Mouse (Mus musculus): ENCODE measurements around the gene Rad51c.
A peak's percentile ranks its signal among the peaks of the same experiment; 100 is the strongest.

Rad51c gene

GRCm38 (mm10) chr11:87359262-87359612, 45.5 kb downstream of the Rad51c start:
- no peak for DNase-seq

DNA sequence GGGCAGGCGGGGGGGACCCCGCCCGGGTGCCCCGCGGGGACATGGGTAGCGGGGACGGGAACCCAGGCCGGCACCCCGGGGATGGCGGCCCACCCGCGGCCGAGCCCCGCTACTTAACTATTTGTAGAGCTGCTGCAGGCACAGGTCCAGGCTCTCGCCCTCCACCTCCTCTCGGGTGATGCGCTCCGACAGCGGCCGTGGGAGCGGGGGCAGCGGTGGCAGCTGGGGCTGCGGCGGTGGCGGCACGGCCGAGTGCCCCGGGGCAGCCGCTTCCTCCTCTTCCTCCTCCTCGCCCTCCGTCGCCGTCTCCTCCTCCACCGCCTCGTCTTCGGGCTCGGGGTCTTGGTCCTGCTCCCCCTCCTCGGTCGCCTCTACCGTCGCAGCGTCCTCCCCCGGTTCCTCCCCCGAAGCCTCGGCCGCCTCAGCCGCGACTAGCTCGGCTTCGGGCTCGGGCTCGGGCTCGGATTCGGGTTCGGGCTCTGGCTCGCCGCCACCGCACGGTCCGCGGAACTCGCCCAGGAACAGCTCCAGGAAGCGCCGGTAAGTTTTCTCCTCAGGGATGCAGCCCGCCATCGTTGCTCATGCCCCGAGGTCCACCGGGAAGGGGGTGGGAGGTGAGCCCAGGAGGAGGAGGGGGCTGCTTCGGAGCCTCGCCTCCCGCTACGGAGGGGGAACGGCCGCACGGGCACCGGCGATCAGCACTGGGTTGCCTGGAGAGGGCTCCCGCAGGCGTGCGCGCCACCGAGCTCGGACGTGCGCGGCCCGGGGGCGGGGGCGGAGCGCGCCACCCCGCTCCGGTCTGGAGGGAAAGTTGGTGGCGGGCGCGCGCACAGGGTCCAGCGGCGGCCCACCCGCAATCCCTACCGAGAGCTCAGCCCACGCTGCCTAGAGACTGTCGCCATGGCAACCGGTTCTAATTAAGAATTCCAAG, 46.2 kb downstream of the Rad51c start, which contains the start of gene Ppm1e:
Ppm1e (minus strand) TSS at position 693 of the 931 bp plus-strand sequence.
- peak; percentile 94 for DNase-seq

- peak; percentile 45 for DNase-seq
Observed at GRCm38 (mm10) chr11:87357317-87358300, 47.1 kb downstream of the Rad51c start.

DNA sequence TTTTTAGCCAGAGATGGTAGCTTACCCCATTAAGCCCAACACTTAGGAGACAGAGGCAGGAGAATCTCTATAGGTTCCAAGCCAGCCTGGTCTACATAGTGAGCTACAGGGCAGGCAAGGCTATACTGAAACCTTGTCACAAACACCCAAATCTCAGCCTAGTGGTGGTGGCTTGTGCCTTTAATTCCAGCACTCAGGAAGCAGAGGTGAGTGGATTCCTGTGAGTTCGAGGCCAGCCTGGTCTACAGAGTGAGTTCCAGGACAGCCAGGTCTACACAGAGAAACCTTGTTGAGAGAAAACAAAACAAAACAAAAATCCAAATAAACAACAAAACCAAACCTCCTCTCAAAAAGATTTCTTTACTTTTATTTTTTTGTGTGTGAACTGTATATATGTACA, 49.9 kb downstream of the Rad51c start:
- no peak for DNase-seq

- no peak for DNase-seq
Observed at GRCm38 (mm10) chr11:87353646-87354170, 51.0 kb downstream of the Rad51c start.

All from embryo, embryonic 11 days (tissue).